Mouse (Mus musculus) cerebellum, postnatal 10 days (tissue): ENCODE data around the gene Gm20388.

Source experiments
- DNase-seq, 2 experiments: peaks; one replicate each; pipeline ENCODE4 v3.0.0; 2021; ENCODE audit warnings: mixed read lengths in 2 of 2

The Gm20388 gene

DNA sequence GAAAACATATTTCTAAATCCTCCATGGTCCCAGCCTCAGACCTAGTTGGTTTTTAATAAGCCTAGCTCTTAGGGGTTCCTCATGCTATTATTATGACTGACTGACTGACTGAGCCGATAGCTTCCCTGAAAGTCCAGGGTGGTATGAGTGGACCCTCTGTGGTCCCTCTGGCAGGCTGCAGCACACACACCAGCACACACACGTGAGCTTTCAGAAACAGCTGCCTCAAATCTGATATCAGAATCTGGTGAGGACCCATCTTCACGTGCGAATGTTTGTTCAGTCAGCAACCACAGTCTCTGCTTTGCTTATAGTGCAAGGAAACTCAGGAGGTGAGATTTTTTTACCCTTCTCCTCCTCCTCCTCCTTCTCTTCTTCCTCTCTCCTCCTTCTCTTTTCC lies 54.2 kb downstream of the Gm20388 start:
- no peak for DNase-seq

DNA sequence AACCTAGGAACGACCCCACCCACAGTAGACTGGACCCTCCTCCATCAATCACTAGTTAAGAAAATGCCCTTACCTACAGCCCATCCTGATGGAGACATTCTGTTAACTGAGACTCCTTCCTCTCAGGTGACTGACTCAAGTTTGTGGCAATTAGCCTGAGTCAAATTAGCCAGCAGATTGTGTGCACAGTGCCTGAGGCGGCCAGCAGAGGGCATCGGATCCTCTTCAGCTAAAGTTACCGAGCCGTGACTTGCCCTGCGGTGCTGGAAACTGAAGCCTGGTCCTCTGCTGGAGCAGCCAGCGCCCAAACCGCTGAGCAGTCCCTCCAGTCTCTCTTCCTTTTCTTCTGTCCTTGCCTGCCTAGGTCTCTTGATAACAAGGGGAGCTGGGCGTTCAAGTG lies 56.8 kb downstream of the Gm20388 start:
- no peak for DNase-seq

DNA sequence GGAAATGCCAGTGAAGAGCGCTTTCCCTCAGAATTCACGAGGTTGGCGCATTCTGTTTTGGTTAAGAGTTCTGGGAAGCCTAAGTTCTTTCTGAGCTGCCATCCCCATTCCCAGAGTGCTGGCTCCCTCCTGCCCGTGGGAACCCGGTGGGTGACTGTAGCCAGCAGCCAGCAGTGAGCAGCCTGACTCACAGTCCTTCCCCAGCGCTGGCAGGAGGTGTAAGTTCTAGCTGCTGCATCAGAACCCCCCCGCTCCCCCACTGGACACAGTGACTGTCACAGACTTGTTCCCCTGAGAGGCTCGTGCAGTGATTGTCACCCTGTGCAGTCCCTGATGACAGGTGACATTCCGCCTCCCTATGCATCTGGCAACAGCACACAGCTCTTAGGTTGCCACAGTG lies 59.5 kb downstream of the Gm20388 start:
- DNase-seq = peak in 1 of 2 experiments; percentile 40

DNA sequence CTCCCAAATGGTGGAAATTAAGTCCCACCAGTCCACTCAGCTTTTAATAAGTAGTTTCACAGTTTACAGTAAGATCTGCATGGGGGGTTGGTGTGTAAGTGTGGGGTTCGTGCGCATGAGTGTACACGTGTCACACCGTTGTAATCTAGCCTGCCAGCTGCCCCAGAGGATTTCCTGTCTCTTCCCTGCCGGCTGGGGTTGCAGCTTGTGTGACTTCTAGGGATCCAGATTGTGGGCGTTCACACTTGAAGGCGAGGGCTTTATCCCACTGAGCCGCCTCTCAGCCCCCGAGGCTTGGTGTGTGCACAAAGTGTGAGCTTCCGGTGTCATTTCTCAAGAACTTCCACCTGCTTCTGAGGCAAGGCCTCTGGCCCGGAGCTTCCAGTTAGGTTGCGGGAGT lies 61.9 kb downstream of the Gm20388 start:
- no peak for DNase-seq

DNA sequence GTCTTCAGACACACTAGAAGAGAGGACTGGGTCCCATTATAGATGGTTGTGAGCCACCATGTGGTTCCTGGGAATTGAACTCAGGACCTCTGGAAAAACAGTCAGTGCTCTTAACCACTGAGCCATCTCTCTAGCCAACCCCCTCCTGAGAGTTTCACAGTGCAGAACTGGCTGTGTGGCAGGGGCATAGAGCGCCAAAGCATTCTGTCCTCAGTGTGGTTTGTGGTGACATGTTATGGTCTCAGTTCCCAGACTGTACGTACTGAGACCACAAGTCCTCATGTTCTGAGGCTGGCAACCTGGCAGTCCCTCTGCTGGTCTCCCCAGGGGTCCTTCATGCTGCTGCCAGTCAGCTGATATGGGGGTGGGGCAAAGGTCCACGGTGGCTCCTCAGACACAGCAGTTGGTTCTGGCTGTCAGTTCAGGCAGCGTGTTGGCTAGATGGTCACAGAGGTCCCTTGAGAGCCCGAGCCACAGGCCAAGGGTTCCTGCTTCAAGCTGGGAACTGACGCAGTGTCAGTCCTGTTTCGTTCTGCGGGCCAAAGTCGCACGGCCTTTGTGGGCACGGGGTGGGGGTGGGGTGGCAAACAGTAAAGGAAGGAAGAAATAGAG lies 68.2 kb downstream of the Gm20388 start:
- DNase-seq = peak; percentile 62 to 73

DNA sequence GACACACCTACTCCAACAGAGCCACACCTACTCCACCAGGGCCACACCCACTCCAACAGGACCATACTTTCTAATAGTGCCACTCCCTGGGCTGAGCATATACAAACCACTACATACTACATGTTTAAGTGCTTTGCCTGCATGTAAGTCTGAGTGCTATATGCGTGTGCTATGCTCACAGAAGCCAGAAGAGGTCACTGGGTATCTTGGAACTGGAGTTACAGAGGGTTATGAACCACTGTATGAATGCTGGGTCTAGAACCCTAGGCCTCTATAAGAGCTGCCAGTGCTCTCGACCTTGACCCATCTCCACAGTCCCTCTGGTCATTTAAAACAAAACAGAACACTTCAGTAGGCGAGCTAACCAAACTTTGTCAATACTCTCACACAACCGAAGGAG lies 70.6 kb downstream of the Gm20388 start:
- DNase-seq = no peak

DNA sequence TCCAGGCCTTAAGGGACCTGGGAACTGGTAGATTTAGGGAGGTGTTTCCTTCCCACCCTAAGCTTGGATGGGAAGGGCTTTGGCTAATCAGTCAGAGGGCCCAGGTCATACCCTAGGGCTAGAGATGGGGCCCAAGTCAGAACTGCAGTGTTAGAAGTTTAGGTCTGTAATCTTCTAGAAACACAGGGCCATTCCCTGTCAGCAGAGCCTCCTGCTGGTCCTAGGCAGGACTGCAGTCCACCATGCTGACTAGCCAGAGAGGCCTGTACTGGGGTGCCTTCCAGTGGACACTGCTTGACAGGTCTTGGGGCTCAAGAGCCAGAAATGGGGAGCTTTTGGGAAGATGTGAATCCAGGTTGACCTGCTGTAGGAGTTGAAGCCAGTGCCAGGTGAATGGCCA lies 73.4 kb downstream of the Gm20388 start:
- DNase-seq = peak in 1 of 2 experiments; percentile 36

DNA sequence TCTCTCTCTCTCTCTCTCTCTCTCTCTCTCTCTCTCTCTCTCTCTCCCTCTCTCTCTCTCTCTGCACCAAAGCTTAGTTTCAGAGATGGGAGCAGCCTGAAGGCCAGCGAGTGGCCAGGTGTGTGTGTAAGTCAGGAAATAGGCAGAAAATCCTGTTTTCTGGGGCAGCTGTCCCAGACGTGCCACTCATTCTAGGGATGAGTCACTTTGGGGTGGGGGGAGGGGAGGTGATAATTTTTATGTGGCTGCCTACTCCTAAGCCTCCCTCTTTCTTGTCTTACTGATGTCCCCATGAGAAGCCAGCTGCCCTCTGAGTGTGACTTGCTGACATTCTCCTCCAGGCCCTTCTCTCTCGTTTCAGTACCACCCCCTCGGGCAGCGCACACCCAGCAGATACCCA lies 75.5 kb downstream of the Gm20388 start:
- no peak for DNase-seq

DNA sequence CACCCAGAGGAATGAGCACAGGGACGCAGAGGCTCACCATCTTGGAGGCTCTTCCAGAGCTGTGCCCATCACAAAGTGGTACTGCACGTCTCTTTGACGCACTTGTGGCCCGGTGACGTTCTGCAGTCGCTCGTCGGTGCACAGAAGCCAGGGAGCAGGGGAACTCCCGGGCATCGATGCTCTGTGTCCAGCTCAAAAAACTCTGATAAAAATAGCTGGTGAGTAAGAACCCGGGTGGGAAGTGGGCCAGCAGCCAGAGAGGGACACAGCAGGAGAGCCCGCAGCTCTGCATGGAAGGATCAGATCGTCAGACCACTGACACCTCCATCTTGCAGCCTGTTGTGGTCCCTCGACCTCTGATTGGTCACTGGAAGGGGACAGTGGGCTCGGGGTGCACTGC lies 77.4 kb downstream of the Gm20388 start:
- DNase-seq = peak; percentile 35 to 46

DNA sequence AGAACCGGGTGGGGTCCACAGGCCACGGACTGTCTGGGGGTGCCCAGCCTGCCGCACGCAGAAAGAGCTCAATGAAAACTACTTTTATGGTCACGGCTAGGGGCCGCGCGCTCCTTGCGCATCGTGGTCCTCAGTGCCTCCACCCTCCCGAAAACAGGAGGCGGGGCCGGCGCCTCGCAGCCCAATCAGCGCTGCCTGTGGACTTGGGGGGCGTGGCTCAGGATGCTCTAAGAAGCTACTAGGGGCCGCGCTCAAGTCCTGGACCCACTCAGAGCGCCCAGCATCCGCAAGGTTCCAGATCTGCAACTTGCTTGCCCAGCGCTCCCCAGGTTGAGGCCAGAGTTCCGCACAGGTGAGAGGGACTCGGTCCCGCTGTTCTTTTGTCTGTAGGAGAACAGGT lies 81.6 kb downstream of the Gm20388 start, which contains the start of gene Crispld2:
Gene Crispld2 (plus strand): TSS at position 190 of the 400 bp plus-strand sequence.
- peak; percentile 86 to 93 for DNase-seq

DNA sequence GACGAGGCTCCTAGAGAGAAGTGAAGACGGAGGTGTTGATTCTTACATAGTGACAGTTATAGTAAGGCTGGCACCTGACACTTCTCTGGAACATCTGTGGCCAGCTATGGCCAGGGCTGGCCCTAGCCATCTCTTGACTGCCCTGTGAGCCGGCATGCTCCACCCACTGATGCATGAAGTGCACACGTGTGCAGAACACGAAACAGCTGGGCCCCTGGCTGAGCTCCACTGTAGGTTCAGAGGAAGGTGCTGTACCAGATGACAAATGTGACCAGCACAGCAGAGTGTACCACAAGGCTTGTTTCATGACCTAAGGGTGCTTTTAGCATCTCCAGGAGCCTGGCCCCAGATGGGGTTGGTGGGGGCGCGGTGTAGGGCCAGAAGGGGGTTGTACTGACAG lies 83.5 kb downstream of the Gm20388 start:
- no peak for DNase-seq

DNA sequence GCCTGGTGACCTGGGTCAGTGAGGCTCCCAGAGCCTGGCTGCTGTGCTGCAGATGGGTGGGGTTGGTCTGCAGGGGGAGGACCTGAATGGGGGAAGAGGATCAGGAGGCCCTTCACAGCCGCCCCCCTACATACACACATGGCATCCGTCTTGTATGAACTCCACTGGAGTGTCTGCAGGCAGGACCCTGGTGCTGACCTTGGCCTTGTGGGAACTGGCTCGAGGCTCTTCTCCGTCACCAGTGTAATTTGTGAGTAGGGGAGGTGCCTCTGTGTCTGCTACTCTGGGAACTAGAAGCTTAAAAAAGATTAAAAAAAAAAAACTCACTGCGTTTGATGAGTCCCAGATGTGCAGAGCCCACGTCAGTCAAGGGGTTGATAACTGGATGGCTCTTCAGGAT lies 83.9 kb downstream of the Gm20388 start:
- DNase-seq = no peak

DNA sequence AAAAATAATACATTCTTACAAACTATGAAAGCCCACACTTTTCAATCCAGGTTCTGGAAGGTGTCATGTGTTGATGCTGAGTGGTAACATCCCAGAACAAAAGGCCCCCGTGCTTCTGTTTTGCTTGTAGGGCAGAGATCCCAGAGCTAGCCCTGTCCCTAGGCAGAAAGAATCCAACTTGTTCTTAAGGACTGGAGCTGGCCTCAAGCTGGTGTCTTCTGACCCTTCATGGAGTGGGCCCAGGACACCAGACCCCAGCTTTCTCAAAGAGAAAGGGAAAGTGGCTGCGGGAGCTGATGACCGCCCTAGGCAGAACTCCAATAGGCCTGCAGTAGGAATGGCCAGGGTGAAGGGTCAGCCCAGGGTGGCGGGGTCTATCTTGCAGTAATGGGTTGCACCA lies 86.6 kb downstream of the Gm20388 start:
- DNase-seq = no peak

DNA sequence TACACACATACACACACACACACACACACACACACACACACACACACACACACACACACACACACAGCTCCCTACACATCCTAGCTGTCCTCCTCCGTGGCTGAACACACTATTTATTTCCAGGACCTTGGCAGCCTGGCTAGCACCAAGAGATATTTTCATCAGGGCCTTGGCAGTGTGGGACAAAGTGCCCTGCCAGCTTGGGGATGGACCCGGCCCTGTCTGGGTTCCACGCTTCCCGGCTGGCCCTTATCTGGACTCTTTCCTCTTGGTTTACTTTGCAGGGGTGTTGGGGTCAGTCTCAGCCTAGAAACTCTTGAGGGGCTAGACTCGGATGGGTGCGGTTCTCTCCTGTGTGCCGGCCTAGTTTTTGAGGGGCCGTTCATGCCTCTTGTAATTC lies 89.8 kb downstream of the Gm20388 start:
- DNase-seq = peak; percentile 35 to 39

DNA sequence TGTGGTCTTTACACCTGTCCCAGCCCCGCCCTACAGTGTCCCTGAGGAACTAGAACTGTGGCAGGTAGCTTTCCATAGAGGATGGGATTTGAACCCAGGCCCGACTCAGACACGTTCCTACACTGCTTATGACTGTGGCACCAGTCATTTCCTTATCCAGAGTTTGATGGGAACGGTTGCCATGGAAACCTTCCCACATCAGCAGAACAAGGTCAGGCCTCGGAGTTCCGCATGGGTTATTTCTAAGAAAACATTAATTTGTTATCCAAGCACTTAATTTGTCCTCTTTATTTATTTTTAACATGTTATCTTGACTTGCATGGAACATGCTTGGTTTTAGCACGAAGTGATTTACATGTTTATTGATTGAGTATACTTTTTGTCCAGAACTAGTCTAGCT lies 91.1 kb downstream of the Gm20388 start:
- DNase-seq = no peak

DNA sequence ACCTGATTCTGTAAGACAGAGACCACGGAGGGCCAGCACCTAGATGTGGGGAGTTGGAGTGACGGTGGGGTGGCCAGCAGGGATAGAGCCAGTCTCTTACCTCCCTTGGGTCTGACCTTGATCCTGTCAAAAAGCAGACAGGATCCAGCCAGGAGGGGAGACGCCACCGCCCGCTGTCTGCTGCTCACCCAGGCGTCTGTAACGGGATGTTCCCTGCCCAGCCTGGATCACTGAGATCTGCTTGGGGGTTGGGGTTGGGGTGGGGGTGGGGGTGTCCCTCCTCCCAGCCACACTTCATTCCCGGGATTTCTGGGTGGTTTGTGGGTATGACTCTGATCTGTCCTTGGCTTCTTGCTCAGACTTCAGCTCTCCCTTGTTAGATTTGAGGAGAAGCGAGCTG lies 91.7 kb downstream of the Gm20388 start:
- DNase-seq = no peak

DNA sequence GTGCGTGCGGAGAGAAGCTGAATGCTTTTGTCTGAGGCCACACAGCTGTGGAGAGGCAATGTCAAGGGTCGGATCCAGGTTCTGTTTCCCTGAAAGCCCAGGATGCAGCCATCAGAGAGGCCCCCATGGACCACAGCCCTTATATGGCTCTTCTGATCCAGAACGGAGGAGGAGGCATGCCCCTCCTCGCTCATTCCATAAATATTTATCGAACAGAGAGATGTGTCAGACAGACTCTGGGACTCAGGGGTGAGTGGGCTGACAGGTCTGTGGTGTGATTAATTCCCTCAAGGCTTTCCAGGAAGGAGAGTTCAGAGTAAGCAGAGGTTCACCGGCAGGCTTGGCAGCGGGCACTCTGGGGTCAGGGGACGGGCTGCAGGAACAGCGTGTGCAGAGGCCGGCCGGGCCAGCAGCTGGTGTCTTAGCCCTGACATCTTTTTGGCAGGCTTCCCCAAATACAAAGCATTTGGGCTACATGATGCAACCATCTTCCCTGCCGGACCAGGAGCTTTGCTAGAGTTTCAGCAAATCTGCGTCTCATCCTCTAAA lies 93.6 kb downstream of the Gm20388 start:
- DNase-seq = peak; percentile 55 to 58

DNA sequence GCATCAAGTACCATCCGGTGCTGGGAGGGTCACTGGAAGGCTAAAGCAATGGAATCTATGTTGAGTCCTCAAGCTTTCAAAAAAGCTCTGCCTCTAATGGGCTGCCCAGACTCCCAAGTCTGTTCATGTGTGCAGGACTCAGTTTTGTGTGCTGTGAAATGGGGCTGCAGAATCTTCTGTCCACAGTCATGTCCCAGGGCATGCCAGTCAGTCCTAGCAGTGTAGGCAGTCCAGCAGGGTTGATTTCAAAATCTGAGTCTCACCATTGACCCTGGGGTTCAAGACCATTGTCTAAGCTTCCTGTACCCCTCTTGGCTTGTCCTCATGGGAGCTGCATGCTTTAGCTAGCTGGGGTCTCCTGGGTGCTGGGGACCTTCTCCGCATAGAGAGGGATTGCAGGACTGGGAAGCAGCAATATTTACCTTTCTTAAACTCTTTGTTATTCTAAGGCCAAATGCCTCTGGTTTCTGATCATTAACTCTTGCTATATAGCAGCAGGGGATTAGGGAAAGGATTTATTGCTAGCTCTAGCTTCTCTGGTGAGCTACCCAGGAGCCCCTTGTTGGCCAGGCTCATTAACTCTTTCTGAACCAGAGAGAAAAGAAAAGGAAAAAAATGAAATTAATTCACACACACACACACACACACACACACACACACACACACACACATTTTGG lies 94.2 kb downstream of the Gm20388 start:
- DNase-seq = no peak

DNA sequence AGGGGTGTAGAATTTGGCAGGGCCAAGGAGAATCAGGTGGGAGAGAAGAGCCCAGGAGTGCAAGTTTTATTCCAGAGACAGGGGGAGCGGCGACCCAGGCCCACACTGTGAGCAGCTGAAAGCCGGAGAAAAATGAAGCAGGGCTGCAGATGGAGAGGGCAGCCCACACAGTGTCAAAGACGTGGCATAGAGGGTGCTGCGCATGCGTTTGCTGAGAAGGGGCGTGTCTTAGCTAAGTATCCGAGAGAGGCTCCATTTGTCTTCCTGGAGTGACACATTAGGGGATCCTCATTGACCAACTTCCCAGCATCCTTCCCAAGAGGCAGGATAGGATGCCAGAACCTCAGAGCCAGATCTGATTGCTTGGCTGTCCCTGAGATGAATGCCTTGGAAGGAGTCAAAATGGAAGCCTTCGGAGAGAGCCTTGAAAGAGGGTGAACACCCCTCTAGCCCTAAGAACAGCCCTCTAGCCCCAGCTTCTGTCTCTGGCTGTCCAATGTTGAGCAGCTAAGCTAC lies 96.1 kb downstream of the Gm20388 start:
- DNase-seq = no peak

DNA sequence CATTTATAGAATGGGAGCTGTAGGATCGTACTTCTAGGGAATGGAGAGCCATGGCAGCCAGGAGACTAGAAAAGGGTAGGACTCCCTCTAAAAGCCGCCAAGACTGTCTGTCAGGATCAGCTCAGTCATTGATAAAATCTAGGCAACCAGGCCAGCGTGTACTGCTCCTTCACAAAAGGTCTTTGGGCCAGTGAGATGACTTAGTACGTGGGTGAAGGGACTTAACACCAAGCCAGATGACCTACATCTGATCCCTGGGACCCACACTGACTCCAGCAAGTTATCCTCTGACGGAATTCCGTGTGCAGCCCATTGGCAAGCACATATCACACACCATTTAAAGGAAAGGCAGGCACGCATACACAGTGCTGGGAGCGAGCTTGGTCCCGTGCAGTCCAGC lies 96.5 kb downstream of the Gm20388 start:
- DNase-seq = no peak

DNA sequence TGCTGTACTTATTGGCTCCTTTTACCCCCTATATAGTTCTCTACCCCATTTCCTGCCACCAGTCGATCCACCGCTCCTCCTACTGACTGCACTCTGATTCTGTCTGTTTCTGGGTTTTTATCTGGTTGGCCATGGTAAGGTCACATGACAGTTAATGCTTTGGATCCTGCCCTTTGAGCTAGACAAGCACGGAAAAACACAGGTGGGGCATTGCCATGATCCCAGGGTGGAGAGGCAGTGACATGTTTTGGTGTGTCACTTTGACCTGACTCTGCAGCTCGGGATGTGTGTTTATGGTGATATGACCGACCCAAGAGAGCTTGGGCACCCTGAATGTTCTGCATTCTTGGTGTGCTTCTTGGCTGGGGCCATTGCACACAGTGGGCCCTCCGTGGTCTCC lies 98.6 kb downstream of the Gm20388 start:
- no peak for DNase-seq

DNA sequence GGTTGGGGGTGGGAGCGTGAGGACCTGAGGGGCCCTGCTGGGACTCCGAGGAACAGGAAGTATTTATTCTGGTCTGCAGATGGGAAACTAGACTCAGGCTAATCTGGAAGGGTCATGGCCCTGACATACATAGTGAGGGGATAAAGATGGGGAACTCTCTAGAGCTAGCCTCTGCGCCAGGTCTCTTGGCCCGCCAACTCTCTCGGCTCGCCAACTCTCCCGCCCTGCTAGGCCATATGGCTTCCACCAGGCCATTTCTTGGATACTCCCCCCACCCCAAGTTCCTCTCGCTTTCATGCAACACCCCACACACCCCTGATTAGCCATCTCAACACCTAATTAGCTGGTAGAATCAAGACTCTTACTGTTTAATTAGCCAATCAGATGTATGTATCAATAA lies 101.8 kb downstream of the Gm20388 start:
- peak; percentile 55 to 73 for DNase-seq

DNA sequence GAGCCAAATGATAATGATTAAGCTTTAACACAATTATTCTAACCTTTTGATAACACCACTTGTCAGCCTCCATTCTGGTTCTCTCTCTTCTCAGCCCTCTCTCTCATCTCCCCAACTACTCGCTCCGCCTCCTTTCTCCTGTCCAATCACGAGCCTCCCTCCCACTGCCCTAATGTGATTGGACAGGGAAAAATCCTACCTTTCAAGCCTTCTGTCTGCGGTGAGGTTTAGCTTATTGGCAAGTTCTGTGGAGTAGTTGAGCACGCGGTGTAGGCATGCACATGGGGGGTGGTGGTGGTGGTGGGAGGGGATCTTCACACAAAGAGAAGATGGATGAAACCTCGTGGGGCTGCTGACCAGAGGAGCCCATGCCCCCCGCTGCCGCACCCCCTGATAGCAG lies 102.3 kb downstream of the Gm20388 start:
- peak; percentile 65 to 68 for DNase-seq

DNA sequence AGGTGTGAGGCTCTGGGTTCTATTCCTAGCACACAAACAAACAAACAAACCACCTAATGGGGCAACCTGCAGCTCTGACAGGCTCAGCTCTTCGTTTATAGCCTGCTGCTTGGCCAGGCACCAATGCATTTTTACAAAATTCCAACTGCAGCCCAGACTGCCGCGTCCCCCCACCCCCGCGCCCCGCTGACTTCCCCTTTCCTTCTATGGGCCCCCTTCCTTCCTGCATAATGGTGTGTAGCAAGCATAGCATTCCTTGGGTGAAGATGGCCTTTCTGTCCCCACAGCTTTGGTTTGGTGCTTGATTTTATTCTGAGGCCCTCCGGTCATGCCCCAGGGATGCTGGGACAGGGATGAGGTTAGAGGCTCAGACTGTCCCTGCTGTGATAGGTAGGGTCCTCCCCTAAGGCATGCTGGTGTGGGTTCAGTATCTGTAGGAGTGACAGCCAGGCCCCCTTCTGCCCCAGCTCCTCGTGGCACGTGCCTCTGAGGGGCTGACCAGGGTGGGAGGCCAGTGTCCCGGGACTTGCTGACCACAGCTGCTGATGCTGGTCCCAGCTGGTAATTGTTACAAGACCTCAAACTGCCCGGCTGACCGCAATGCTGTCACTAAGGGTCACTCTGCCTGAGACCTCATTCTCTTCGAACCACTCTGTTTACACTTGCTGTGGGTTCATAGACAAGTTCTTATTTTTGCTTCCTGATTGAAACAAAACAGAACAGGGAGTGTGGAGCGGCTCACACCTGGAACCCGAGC lies 103.8 kb downstream of the Gm20388 start:
- DNase-seq = no peak
